Mouse (Mus musculus) lung, postnatal 0 days (tissue): Measurements from ENCODE around the gene Adamts6.

Experiments
- CTCF ChIP-seq: IDR thresholded peaks from 2 replicates; pipeline ENCODE4 v1.5.1; 2016; ENCODE audit warnings: antibody characterized with exemption, mild to moderate bottlenecking
- EP300 ChIP-seq: IDR thresholded peaks from 2 replicates; pipeline ENCODE4 v1.6.1; 2016; ENCODE audit warnings: antibody characterized with exemption, mild to moderate bottlenecking, control low read depth

DNA sequence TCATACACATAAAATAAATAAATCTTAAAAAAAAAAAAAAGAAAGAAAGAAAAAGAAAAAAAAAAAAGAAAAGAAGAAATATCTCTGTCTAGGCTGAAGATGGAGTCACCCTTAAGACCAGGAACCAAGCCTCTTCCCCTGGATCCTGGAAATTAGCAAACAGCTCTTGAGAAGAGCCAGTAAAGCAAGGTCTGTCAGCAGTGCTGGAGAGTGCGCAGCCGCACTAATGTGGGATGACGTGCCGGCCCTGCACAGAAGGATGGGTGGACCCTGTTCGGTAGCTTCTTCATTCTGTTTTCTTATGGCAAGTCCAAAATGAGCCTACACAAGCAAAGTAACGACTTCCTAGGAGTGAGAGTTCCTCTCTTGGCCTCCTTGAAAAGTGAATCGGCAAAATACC is 214.8 kb downstream of the Adamts6 start:
- TF ChIP-seq EP300 (no peak), CTCF (no peak)
